Mouse (Mus musculus) ES-E14 (cell line): ENCODE results near the gene Cmpk1. TPM values are rescaled to one million over a fixed set of nuclear protein-coding genes. Genes with fewer than 3 reads are reported as not detected.
"Not testable (repeated sequence)": the region's sequence is repeated elsewhere in the genome, so short reads cannot be mapped to it uniquely, and the experiment has no call there.

Experiments
- DNase-seq: peaks from one replicate; pipeline ENCODE4 v3.0.0-alpha.2; 2013; ENCODE audit warnings: low read depth, low spot score
- H3K27ac ChIP-seq: 2 replicates; pipeline ENCODE4 v1.5.1; 2012; ENCODE audit warnings: low read depth, mild to moderate bottlenecking, low read length, moderate library complexity, mixed read lengths; ENCODE audit not compliant: poor library complexity, insufficient read depth, severe bottlenecking
- H3K36me3 ChIP-seq: 2 replicates; pipeline ENCODE4 v1.6.1; 2012; ENCODE audit warnings: mild to moderate bottlenecking, low read length, moderate library complexity, mixed read lengths; ENCODE audit not compliant: control insufficient read depth, poor library complexity, insufficient read depth, severe bottlenecking
- H3K4me1 ChIP-seq, 2 experiments: fragments of 150-350 bp in 1 of 2; sonication (generic) in 1 of 2; 2 replicates each; pipeline ENCODE4 v1.6.1; 2012; ENCODE audit warnings: low read length in 2 of 2, mild to moderate bottlenecking in 1 of 2, mixed read lengths in 1 of 2; ENCODE audit not compliant: control insufficient read depth in 2 of 2, insufficient read depth in 2 of 2, poor library complexity in 1 of 2
- H3K4me3 ChIP-seq, 2 experiments: fragments of 150-350 bp in 1 of 2; sonication (generic) in 1 of 2; 2 replicates each; pipeline ENCODE4 v1.5.1; 2012; ENCODE audit warnings: low read length in 2 of 2, low read depth in 1 of 2, mild to moderate bottlenecking in 1 of 2, mixed read lengths in 1 of 2; ENCODE audit not compliant: insufficient read depth in 1 of 2, poor library complexity in 1 of 2, severe bottlenecking in 1 of 2
- H3K9ac ChIP-seq: 2 replicates; pipeline ENCODE4 v1.6.1; 2012; ENCODE audit warnings: low read depth, mild to moderate bottlenecking, low read length, mixed read lengths; ENCODE audit not compliant: poor library complexity, insufficient read depth, severe bottlenecking
- H3K9me3 ChIP-seq: fragments of 150-350 bp; sonication (generic); 2 replicates; pipeline ENCODE4 v1.6.1; 2012; ENCODE audit warnings: low read depth, mild to moderate bottlenecking, low read length; ENCODE audit not compliant: control insufficient read depth, insufficient read depth
- CHD2 ChIP-seq: IDR thresholded peaks from 2 replicates; pipeline ENCODE4 v1.6.1; 2014; ENCODE audit warnings: mild to moderate bottlenecking, low read depth, low read length, inconsistent platforms
- HCFC1 ChIP-seq: IDR thresholded peaks from 2 replicates; pipeline ENCODE4 v1.6.1; 2012; ENCODE audit warnings: low read length, inconsistent platforms, borderline replicate concordance; ENCODE audit not compliant: insufficient read depth
- MAFK ChIP-seq: IDR thresholded peaks from 2 replicates; pipeline ENCODE4 v1.6.1; 2014; ENCODE audit warnings: mild to moderate bottlenecking, low read depth, low read length, inconsistent platforms; ENCODE audit not compliant: insufficient read depth
- ZC3H11A ChIP-seq: IDR thresholded peaks from 2 replicates; pipeline ENCODE4 v1.6.1; 2012; ENCODE audit warnings: low read depth, mild to moderate bottlenecking, inconsistent platforms, low read length, borderline replicate concordance
- ZNF384 ChIP-seq: IDR thresholded peaks from 2 replicates; pipeline ENCODE4 v1.6.1; 2012; ENCODE audit warnings: low read depth, low read length, inconsistent platforms
- in situ Hi-C, 2 experiments: fragments of 600-800 bp; cut with MboI; formaldehyde crosslinking; loops; one replicate each; pipeline ENCODE4 v1.15.1; 2025; ENCODE audit warnings: low sequenced_read_pairs in 2 of 2, inconsistent platforms in 1 of 2; ENCODE audit not compliant: unreplicated experiment in 2 of 2
- total RNA-seq: library from RNA; depleted of rRNA; stranded (reverse); fragments of 300-350 nt; gene quantifications from 2 replicates; pipeline ENCODE4 v1.2.3, GENCODE M21; 2012

Gene Cmpk1
- total RNA-seq, 1 experiment, result 24.5 TPM

- Histone ChIP-seq H3K27ac (no peak overlapping the region), H3K9ac (no peak overlapping the region), H3K36me3 (no peaks in the 10 kb centered on the region), H3K9me3 (no peaks in the 10 kb centered on the region), H3K4me3 (no peak overlapping the region), H3K4me1 (no peaks in the 10 kb centered on the region; a peak in 1 of 4 replicates)
- TF ChIP-seq CHD2 (no peak), ZNF384 (no peak), ZC3H11A (no peak), MAFK (no peak), HCFC1 (no peak)
- in situ Hi-C loops, result no loop called here
- no peak for DNase-seq
Observed at GRCm38 (mm10) chr4:114983020-114983419, 4.0 kb downstream of the Cmpk1 start.

GRCm38 (mm10) chr4:114982619-114983018 is 4.4 kb downstream of the Cmpk1 start:
- Histone ChIP-seq H3K9me3 (no peaks in the 10 kb centered on the region), H3K9ac (no peak overlapping the region), H3K4me1 (no peaks in the 10 kb centered on the region; a peak in 1 of 4 replicates), H3K4me3 (no peak overlapping the region), H3K36me3 (no peaks in the 10 kb centered on the region), H3K27ac (no peak overlapping the region)
- no peak for DNase-seq
- TF ChIP-seq MAFK, result no peak
- no peak for TF ChIP-seq HCFC1
- TF ChIP-seq CHD2, result no peak
- no peak for TF ChIP-seq ZNF384
- TF ChIP-seq ZC3H11A, result no peak
- in situ Hi-C loops, result no loop called here

GRCm38 (mm10) chr4:114973229-114973740 is 13.8 kb downstream of the Cmpk1 start:
- Histone ChIP-seq H3K4me3 (no peak overlapping the region), H3K4me1 (no peaks in the 10 kb centered on the region), H3K27ac (no peak overlapping the region), H3K9me3 (no peaks in the 10 kb centered on the region), H3K36me3 (no peaks in the 10 kb centered on the region), H3K9ac (no peak overlapping the region)
- DNase-seq, result no peak
- in situ Hi-C loops, result no loop called here
- TF ChIP-seq ZNF384 (no peak), HCFC1 (no peak), MAFK (no peak), ZC3H11A (no peak), CHD2 (no peak)

- H3K36me3 ChIP-seq, result no peaks in the 10 kb centered on the region
- in situ Hi-C loops, result no loop called here
- DNase-seq, result no peak
- no peaks in the 10 kb centered on the region for H3K4me1 ChIP-seq
- TF ChIP-seq ZC3H11A (no peak), CHD2 (no peak), MAFK (no peak), ZNF384 (no peak), HCFC1 (no peak)
- H3K4me3 ChIP-seq, result no peak overlapping the region
- no peak overlapping the region for H3K27ac ChIP-seq
- no peaks in the 10 kb centered on the region for H3K9me3 ChIP-seq
- no peak overlapping the region for H3K9ac ChIP-seq
Observed at GRCm38 (mm10) chr4:114970736-114971135, 16.3 kb downstream of the Cmpk1 start.

- H3K9ac ChIP-seq, DNase-seq, in situ Hi-C loops, H3K4me3 ChIP-seq, H3K36me3 ChIP-seq, H3K9me3 ChIP-seq, H3K4me1 ChIP-seq, H3K27ac ChIP-seq: not testable (repeated sequence)
Observed at GRCm38 (mm10) chr4:114960881-114961280, 26.2 kb downstream of the Cmpk1 start.
